Mouse (Mus musculus) ES-E14 (cell line): Measurements from ENCODE around the gene Mpst. TPM values are rescaled to one million over a fixed set of nuclear protein-coding genes. Genes with fewer than 3 reads are reported as not detected.

Experiments
- DNase-seq: peaks from one replicate; pipeline ENCODE4 v3.0.0-alpha.2; 2013; ENCODE audit warnings: low read depth, low spot score
- H3K27ac ChIP-seq: 2 replicates; pipeline ENCODE4 v1.5.1; 2012; ENCODE audit warnings: low read depth, mild to moderate bottlenecking, low read length, moderate library complexity, mixed read lengths; ENCODE audit not compliant: poor library complexity, insufficient read depth, severe bottlenecking
- H3K36me3 ChIP-seq: 2 replicates; pipeline ENCODE4 v1.6.1; 2012; ENCODE audit warnings: mild to moderate bottlenecking, low read length, moderate library complexity, mixed read lengths; ENCODE audit not compliant: control insufficient read depth, poor library complexity, insufficient read depth, severe bottlenecking
- H3K4me1 ChIP-seq, 2 experiments: fragments of 150-350 bp in 1 of 2; sonication (generic) in 1 of 2; 2 replicates each; pipeline ENCODE4 v1.6.1; 2012; ENCODE audit warnings: low read length in 2 of 2, mild to moderate bottlenecking in 1 of 2, mixed read lengths in 1 of 2; ENCODE audit not compliant: control insufficient read depth in 2 of 2, insufficient read depth in 2 of 2, poor library complexity in 1 of 2
- H3K4me3 ChIP-seq, 2 experiments: fragments of 150-350 bp in 1 of 2; sonication (generic) in 1 of 2; 2 replicates each; pipeline ENCODE4 v1.5.1; 2012; ENCODE audit warnings: low read length in 2 of 2, low read depth in 1 of 2, mild to moderate bottlenecking in 1 of 2, mixed read lengths in 1 of 2; ENCODE audit not compliant: insufficient read depth in 1 of 2, poor library complexity in 1 of 2, severe bottlenecking in 1 of 2
- H3K9ac ChIP-seq: 2 replicates; pipeline ENCODE4 v1.6.1; 2012; ENCODE audit warnings: low read depth, mild to moderate bottlenecking, low read length, mixed read lengths; ENCODE audit not compliant: poor library complexity, insufficient read depth, severe bottlenecking
- H3K9me3 ChIP-seq: fragments of 150-350 bp; sonication (generic); 2 replicates; pipeline ENCODE4 v1.6.1; 2012; ENCODE audit warnings: low read depth, mild to moderate bottlenecking, low read length; ENCODE audit not compliant: control insufficient read depth, insufficient read depth
- CHD2 ChIP-seq: IDR thresholded peaks from 2 replicates; pipeline ENCODE4 v1.6.1; 2014; ENCODE audit warnings: mild to moderate bottlenecking, low read depth, low read length, inconsistent platforms
- HCFC1 ChIP-seq: IDR thresholded peaks from 2 replicates; pipeline ENCODE4 v1.6.1; 2012; ENCODE audit warnings: low read length, inconsistent platforms, borderline replicate concordance; ENCODE audit not compliant: insufficient read depth
- MAFK ChIP-seq: IDR thresholded peaks from 2 replicates; pipeline ENCODE4 v1.6.1; 2014; ENCODE audit warnings: mild to moderate bottlenecking, low read depth, low read length, inconsistent platforms; ENCODE audit not compliant: insufficient read depth
- ZC3H11A ChIP-seq: IDR thresholded peaks from 2 replicates; pipeline ENCODE4 v1.6.1; 2012; ENCODE audit warnings: low read depth, mild to moderate bottlenecking, inconsistent platforms, low read length, borderline replicate concordance
- ZNF384 ChIP-seq: IDR thresholded peaks from 2 replicates; pipeline ENCODE4 v1.6.1; 2012; ENCODE audit warnings: low read depth, low read length, inconsistent platforms
- in situ Hi-C, 2 experiments: fragments of 600-800 bp; cut with MboI; formaldehyde crosslinking; loops; one replicate each; pipeline ENCODE4 v1.15.1; 2025; ENCODE audit warnings: low sequenced_read_pairs in 2 of 2, inconsistent platforms in 1 of 2; ENCODE audit not compliant: unreplicated experiment in 2 of 2
- total RNA-seq: library from RNA; depleted of rRNA; stranded (reverse); fragments of 300-350 nt; gene quantifications from 2 replicates; pipeline ENCODE4 v1.2.3, GENCODE M21; 2012

The Mpst gene
- total RNA-seq, 1 experiment: 15.1 TPM

- Histone ChIP-seq H3K9ac (no peak overlapping the region), H3K27ac (peak overlapping the region; percentile 26; the same call in 1 of the 2 replicates), H3K4me1 (peaks cover 4 to 19% of the 10 kb centered on the region in 2 experiments; a peak in 2 of 4 replicates), H3K36me3 (peaks cover 2% of the 10 kb centered on the region; the same call in 1 of the 2 replicates), H3K4me3 (no peak overlapping the region), H3K9me3 (no peaks in the 10 kb centered on the region)
- TF ChIP-seq HCFC1 (no peak), ZC3H11A (no peak)
- in situ Hi-C loops: no loop called here
- DNase-seq: no peak
Observed at GRCm38 (mm10) chr15:78403896-78404295, 2.3 kb upstream of the Mpst start.

GRCm38 (mm10) chr15:78405098-78405497, 1.1 kb upstream of the Mpst start:
- no peaks in the 10 kb centered on the region for H3K9me3 ChIP-seq
- no peak for TF ChIP-seq ZNF384
- no peak for TF ChIP-seq MAFK
- no peak for TF ChIP-seq ZC3H11A
- TF ChIP-seq HCFC1: no peak
- no peak for TF ChIP-seq CHD2
- peaks cover 1% of the 10 kb centered on the region; the same call in 1 of the 2 replicates for H3K36me3 ChIP-seq
- no peak for DNase-seq
- H3K4me1 ChIP-seq: peaks cover 4 to 20% of the 10 kb centered on the region in 2 experiments; a peak in 2 of 4 replicates
- in situ Hi-C loops: no loop called here
- peak overlapping the region; percentile 69; the same call in 1 of the 2 replicates for H3K9ac ChIP-seq
- H3K4me3 ChIP-seq: peak overlapping the region; percentile 80 to 83
- H3K27ac ChIP-seq: no peak overlapping the region

- TF ChIP-seq HCFC1: 0 out of 2 replicates have a peak, but pooled peaks have one; percentile 30
- no peak for TF ChIP-seq ZC3H11A
- TF ChIP-seq MAFK: no peak
- no peak for TF ChIP-seq ZNF384
- no peak for TF ChIP-seq CHD2
- in situ Hi-C loops: no loop called here
- H3K4me1 ChIP-seq: peaks cover 0 to 21% of the 10 kb centered on the region in 2 experiments; a peak in 2 of 4 replicates
Observed at GRCm38 (mm10) chr15:78405517-78406211, 552 bp upstream of the Mpst start, which contains the start of gene Tst. Gene Tst (minus strand): TSS chr15:78405907.

GRCm38 (mm10) chr15:78409570-78410052, 3.4 kb downstream of the Mpst start:
- H3K4me1 ChIP-seq: peaks cover 0 to 9% of the 10 kb centered on the region in 2 experiments; a peak in 1 of 4 replicates
- H3K36me3 ChIP-seq: peaks cover 19% of the 10 kb centered on the region; the same call in 1 of the 2 replicates
- no peaks in the 10 kb centered on the region for H3K9me3 ChIP-seq
- H3K9ac ChIP-seq: peak overlapping the region; percentile 65
- DNase-seq: no peak
- no peak overlapping the region for H3K27ac ChIP-seq
- in situ Hi-C loops: no loop called here
- TF ChIP-seq ZNF384 (no peak), MAFK (no peak), ZC3H11A (no peak), HCFC1 (no peak), CHD2 (no peak)
- H3K4me3 ChIP-seq: peak overlapping the region; percentile 50 to 73

More at GRCm38 (mm10) chr15:78405517-78406211, 552 bp upstream of the Mpst start, which contains the start of gene Tst:
- Histone ChIP-seq H3K9me3 (no peaks in the 10 kb centered on the region), H3K36me3 (peaks cover 3% of the 10 kb centered on the region; the same call in 1 of the 2 replicates), H3K9ac (peak within 1 kb of the TSS; percentile 81), H3K4me3 (peak within 1 kb of the TSS; percentile 80 to 83), H3K27ac (peak within 1 kb of the TSS; percentile 91)
- peak; percentile 98 for DNase-seq
